Mouse (Mus musculus): ENCODE measurements around the gene Gm38431. TPM values are rescaled to one million over a fixed set of nuclear protein-coding genes. Genes with fewer than 3 reads are reported as not detected.

Gene Gm38431
- polyA plus RNA-seq, 1 experiment from 2014 or later, result 1.2 TPM

- Histone ChIP-seq H3K4me2 (no peak overlapping the region), H3K4me3 (no peak overlapping the region), H3K27ac (no peak overlapping the region), H3K4me1 (peaks cover 37% of the 10 kb centered on the region), H3K27me3 (peaks cover 46% of the 10 kb centered on the region), H3K9me3 (no peaks in the 10 kb centered on the region), H3K9ac (no peak overlapping the region), H3K36me3 (peaks cover 11% of the 10 kb centered on the region; the same call in 1 of the 2 replicates)
- WGBS, result 37% methylated on average over 8 of the region's 8 CpGs
- no peak for ATAC-seq (ENCODE audit: insufficient number of reproducible peaks, low FRiP score, low TSS enrichment, low read depth)
These were observed 64.0 kb downstream of the Gm38431 start for GRCm38 (mm10) chr9:21027774-21028290.

- Histone ChIP-seq H3K4me2 (no peak overlapping the region), H3K4me1 (peaks cover 27% of the 10 kb centered on the region), H3K9ac (no peak overlapping the region), H3K27me3 (peaks cover 37% of the 10 kb centered on the region), H3K36me3 (peaks cover 11% of the 10 kb centered on the region; the same call in 1 of the 2 replicates), H3K4me3 (no peak overlapping the region), H3K27ac (no peak overlapping the region), H3K9me3 (no peaks in the 10 kb centered on the region)
- 81% methylated on average over 12 of the region's 12 CpGs for WGBS
- ATAC-seq (ENCODE audit: insufficient number of reproducible peaks, low FRiP score, low TSS enrichment, low read depth), result no peak
These were observed 64.9 kb downstream of the Gm38431 start for GRCm38 (mm10) chr9:21026849-21027248.

DNA sequence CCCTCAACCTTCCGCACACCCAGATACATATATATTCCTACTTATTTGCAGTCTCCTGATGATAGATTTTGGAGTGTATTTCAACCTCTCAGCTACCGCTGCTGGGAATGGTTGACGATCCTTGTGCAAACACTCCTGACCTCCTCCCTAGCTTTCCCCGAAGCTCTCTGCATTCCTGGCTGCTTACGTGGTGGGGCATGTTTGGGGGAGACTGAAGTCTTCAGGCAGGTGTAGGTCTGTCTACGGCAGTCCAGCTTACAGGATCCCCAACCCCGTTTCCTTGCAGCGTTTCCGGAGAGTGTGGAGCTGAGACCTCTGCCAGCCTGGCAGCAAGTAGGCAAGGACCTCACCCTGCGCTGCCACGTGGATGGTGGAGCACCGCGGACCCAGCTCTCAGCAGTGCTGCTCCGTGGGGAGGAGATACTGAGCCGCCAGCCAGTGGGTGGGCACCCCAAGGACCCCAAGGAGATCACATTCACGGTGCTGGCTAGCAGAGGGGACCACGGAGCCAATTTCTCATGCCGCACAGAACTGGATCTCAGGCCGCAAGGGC lies 66.5 kb downstream of the Gm38431 start:
- no peak overlapping the region for H3K27ac ChIP-seq
- H3K9me3 ChIP-seq, result no peaks in the 10 kb centered on the region
- H3K27me3 ChIP-seq, result peaks cover 26% of the 10 kb centered on the region
- H3K36me3 ChIP-seq, result peaks cover 13% of the 10 kb centered on the region; the same call in 1 of the 2 replicates
- H3K4me2 ChIP-seq, result no peak overlapping the region
- 65% methylated on average over 19 of the region's 19 CpGs for WGBS
- peaks cover 13% of the 10 kb centered on the region for H3K4me1 ChIP-seq
- no peak for ATAC-seq (ENCODE audit: insufficient number of reproducible peaks, low FRiP score, low TSS enrichment, low read depth)
- no peak overlapping the region for H3K9ac ChIP-seq
- no peak overlapping the region for H3K4me3 ChIP-seq

GRCm38 (mm10) chr9:21022726-21023125 lies 69.1 kb downstream of the Gm38431 start:
- 75% methylated on average over 1 of the region's 1 CpGs for WGBS
- Histone ChIP-seq H3K36me3 (peaks cover 13% of the 10 kb centered on the region; the same call in 1 of the 2 replicates), H3K4me1 (no peaks in the 10 kb centered on the region), H3K27me3 (peaks cover 14% of the 10 kb centered on the region; the same call in 1 of the 2 replicates), H3K9me3 (no peaks in the 10 kb centered on the region), H3K9ac (no peak overlapping the region), H3K4me2 (no peak overlapping the region), H3K4me3 (no peak overlapping the region), H3K27ac (no peak overlapping the region)
- no peak for ATAC-seq (ENCODE audit: insufficient number of reproducible peaks, low FRiP score, low TSS enrichment, low read depth)

- H3K4me1 ChIP-seq, result peaks cover 3% of the 10 kb centered on the region; the same call in 1 of the 2 replicates
- no peak overlapping the region for H3K27ac ChIP-seq
These were observed 69.5 kb downstream of the Gm38431 start for GRCm38 (mm10) chr9:21022288-21022687.

DNA sequence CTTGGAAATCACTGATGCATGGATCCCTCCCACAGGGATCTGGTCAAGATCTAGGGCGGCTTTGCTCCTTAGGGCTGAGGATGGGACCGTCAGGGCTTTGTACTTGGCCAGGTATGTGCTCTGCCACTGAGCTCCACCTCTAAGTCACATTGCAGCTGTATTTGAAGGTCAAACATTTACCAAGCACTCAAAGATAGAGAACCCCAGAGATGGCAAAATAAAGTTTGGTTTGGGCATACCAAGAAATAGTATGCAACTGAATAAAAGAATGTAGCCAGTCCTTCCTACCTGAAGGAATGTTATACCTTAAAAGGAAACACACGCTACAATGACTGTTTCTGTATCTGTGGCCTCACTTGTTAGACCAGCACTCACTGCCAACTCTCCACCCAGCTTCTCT lies 70.4 kb downstream of the Gm38431 start:
- Histone ChIP-seq H3K4me1 (peaks cover 6% of the 10 kb centered on the region; the same call in 1 of the 2 replicates), H3K4me2 (no peak overlapping the region), H3K27ac (no peak overlapping the region), H3K4me3 (no peak overlapping the region), H3K9me3 (no peaks in the 10 kb centered on the region), H3K36me3 (0 out of 2 replicates have a peak, but pooled peaks cover 3% of the 10 kb centered on the region), H3K9ac (no peak overlapping the region), H3K27me3 (peaks cover 24% of the 10 kb centered on the region)
- ATAC-seq (ENCODE audit: insufficient number of reproducible peaks, low FRiP score, low TSS enrichment, low read depth), result no peak
- WGBS, result 86% methylated on average over 3 of the region's 3 CpGs

More at GRCm38 (mm10) chr9:21022288-21022687, 69.5 kb downstream of the Gm38431 start:
- H3K36me3 ChIP-seq, result peaks cover 10% of the 10 kb centered on the region; the same call in 1 of the 2 replicates
- H3K4me2 ChIP-seq, result no peak overlapping the region
- 48% methylated on average over 6 of the region's 6 CpGs for WGBS
- no peak overlapping the region for H3K4me3 ChIP-seq
- H3K27me3 ChIP-seq, result peaks cover 16% of the 10 kb centered on the region
- H3K9ac ChIP-seq, result no peak overlapping the region
- ATAC-seq (ENCODE audit: insufficient number of reproducible peaks, low FRiP score, low TSS enrichment, low read depth), result no peak
- H3K9me3 ChIP-seq, result no peaks in the 10 kb centered on the region

DNA sequence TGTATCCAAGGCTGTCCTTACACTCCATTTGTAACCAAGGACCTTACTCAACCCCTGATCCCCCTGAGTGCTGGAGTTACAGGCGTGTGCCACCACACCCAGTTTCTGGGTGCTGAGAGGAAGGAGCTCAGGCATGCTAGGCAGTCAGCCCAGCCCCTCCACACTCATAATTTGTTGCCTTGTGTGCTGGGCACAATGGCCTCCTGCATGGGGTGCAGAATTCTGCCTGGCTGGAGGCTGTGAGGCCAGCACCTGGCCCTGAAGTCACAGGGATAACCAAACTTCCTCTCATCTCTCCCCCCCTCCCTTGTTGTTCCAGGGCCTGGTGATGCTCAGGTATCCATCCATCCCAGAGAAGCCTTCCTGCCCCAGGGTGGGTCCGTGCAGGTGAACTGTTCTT lies 73.2 kb downstream of the Gm38431 start:
- Histone ChIP-seq H3K9me3 (no peaks in the 10 kb centered on the region), H3K4me1 (peaks cover 21% of the 10 kb centered on the region), H3K4me2 (no peak overlapping the region), H3K27ac (no peak overlapping the region), H3K27me3 (peaks cover 42% of the 10 kb centered on the region), H3K36me3 (0 out of 2 replicates have a peak, but pooled peaks cover 3% of the 10 kb centered on the region), H3K4me3 (no peak overlapping the region), H3K9ac (no peak overlapping the region)
- WGBS, result 69% methylated on average over 2 of the region's 2 CpGs
- ATAC-seq (ENCODE audit: insufficient number of reproducible peaks, low FRiP score, low TSS enrichment, low read depth), result no peak; the same call in 1 of the 2 replicates

MicroRNAs encoded within 50 kb of the gene (microRNA counts, 519-probe panel; counts per million panel counts)
- microRNA mmu-miR-1900, result 2,767 counts per million, percentile 61 among the panel's probes with 10 or more counts

Small RNAs within 50 kb of the gene (microRNA-seq; reads per million reads assigned to microRNA genes)
- gene Mir1900, result not detected
- not detected for gene Mir7082

Other genes with a start within 250 kb of the Gm38431 start
- 9.5 and 11.8 TPM in 2 replicates for gene A230050P20Rik, start 223.4 kb downstream of the Gm38431 start, polyA plus RNA-seq (2015; fragmentation: Nextera tagmentation; extraction: Ambion mirVana)
- 4.6 and 5.0 TPM in 2 replicates for gene Angptl6, start 212.3 kb downstream of the Gm38431 start, polyA plus RNA-seq (2015; fragmentation: Nextera tagmentation; extraction: Ambion mirVana)
- 86.9 and 88.6 TPM in 2 replicates for gene Ppan, start 203.8 kb downstream of the Gm38431 start, polyA plus RNA-seq (2015; fragmentation: Nextera tagmentation; extraction: Ambion mirVana)
- gene Eif3g, start 193.4 kb downstream of the Gm38431 start, polyA plus RNA-seq (2015; fragmentation: Nextera tagmentation; extraction: Ambion mirVana), result 303 and 319 TPM in 2 replicates
- gene Dnmt1, start 132.1 kb downstream of the Gm38431 start, polyA plus RNA-seq (2015; fragmentation: Nextera tagmentation; extraction: Ambion mirVana), result 79.7 and 82.3 TPM in 2 replicates
- gene S1pr2, start 115.2 kb downstream of the Gm38431 start, polyA plus RNA-seq (2015; fragmentation: Nextera tagmentation; extraction: Ambion mirVana), result 62.0 and 65.1 TPM in 2 replicates
- gene Mrpl4, start 89.3 kb downstream of the Gm38431 start, polyA plus RNA-seq (2015; fragmentation: Nextera tagmentation; extraction: Ambion mirVana), result 112 and 116 TPM in 2 replicates
- gene Icam1, start 76.0 kb downstream of the Gm38431 start, polyA plus RNA-seq (2015; fragmentation: Nextera tagmentation; extraction: Ambion mirVana), result 23.4 and 24.4 TPM in 2 replicates
- gene Icam4, start 62.6 kb downstream of the Gm38431 start, polyA plus RNA-seq (2015; fragmentation: Nextera tagmentation; extraction: Ambion mirVana), result 0.96 and 3.0 TPM in 2 replicates
- gene Icam5, start 59.9 kb downstream of the Gm38431 start, polyA plus RNA-seq (2015; fragmentation: Nextera tagmentation; extraction: Ambion mirVana), result 0.05 and 0.21 TPM in 2 replicates
- gene Zglp1, start 24.9 kb downstream of the Gm38431 start, polyA plus RNA-seq (2015; fragmentation: Nextera tagmentation; extraction: Ambion mirVana), result 0.56 TPM in 1 of 2 replicates, not detected in the other
- 0.60 and 0.93 TPM in 2 replicates for gene Gm49373, start 18.9 kb downstream of the Gm38431 start, polyA plus RNA-seq (2015; fragmentation: Nextera tagmentation; extraction: Ambion mirVana)
- gene Fdx1l, start 18.4 kb downstream of the Gm38431 start, polyA plus RNA-seq (2015; fragmentation: Nextera tagmentation; extraction: Ambion mirVana), result 53.3 and 57.9 TPM in 2 replicates
- 49.6 and 55.0 TPM in 2 replicates for gene Raver1, start within 50 bp of the Gm38431 start, polyA plus RNA-seq (2015; fragmentation: Nextera tagmentation; extraction: Ambion mirVana)
- 13.1 and 13.2 TPM in 2 replicates for gene Tyk2, start 39.2 kb upstream of the Gm38431 start, polyA plus RNA-seq (2015; fragmentation: Nextera tagmentation; extraction: Ambion mirVana)
- 298 and 326 TPM in 2 replicates for gene Cdc37, start 58.0 kb upstream of the Gm38431 start, polyA plus RNA-seq (2015; fragmentation: Nextera tagmentation; extraction: Ambion mirVana)
- gene Pde4a, start 73.7 kb upstream of the Gm38431 start, polyA plus RNA-seq (2015; fragmentation: Nextera tagmentation; extraction: Ambion mirVana), result 6.1 and 6.4 TPM in 2 replicates
- gene Keap1, start 147.4 kb upstream of the Gm38431 start, polyA plus RNA-seq (2015; fragmentation: Nextera tagmentation; extraction: Ambion mirVana), result 77.7 and 78.6 TPM in 2 replicates
- gene S1pr5, start 156.4 kb upstream of the Gm38431 start, polyA plus RNA-seq (2015; fragmentation: Nextera tagmentation; extraction: Ambion mirVana), result 6.2 and 6.3 TPM in 2 replicates
- 40.8 and 44.2 TPM in 2 replicates for gene Atg4d, start 173.3 kb upstream of the Gm38431 start, polyA plus RNA-seq (2015; fragmentation: Nextera tagmentation; extraction: Ambion mirVana)
- 13.1 and 18.4 TPM in 2 replicates for gene Kri1, start 196.0 kb upstream of the Gm38431 start, polyA plus RNA-seq (2015; fragmentation: Nextera tagmentation; extraction: Ambion mirVana)
- 55.3 and 60.1 TPM in 2 replicates for gene Cdkn2d, start 199.4 kb upstream of the Gm38431 start, polyA plus RNA-seq (2015; fragmentation: Nextera tagmentation; extraction: Ambion mirVana)
- 42.3 and 43.2 TPM in 2 replicates for gene Ap1m2, start 220.3 kb upstream of the Gm38431 start, polyA plus RNA-seq (2015; fragmentation: Nextera tagmentation; extraction: Ambion mirVana)
- gene Slc44a2, start 228.7 kb upstream of the Gm38431 start, polyA plus RNA-seq (2015; fragmentation: Nextera tagmentation; extraction: Ambion mirVana), result 137 and 150 TPM in 2 replicates